Mouse (Mus musculus) cortical plate, adult 2 months (tissue): Measurements from ENCODE around the gene Dhx34.
A peak's percentile ranks its signal among the peaks of the same experiment; 100 is the strongest.

Experiments
- CTCF ChIP-seq: fragments of 200-500 bp; IDR thresholded peaks from 2 replicates; pipeline ENCODE4 v1.5.1; 2011; ENCODE audit warnings: mild to moderate bottlenecking, control low read depth, low read length; ENCODE audit not compliant: insufficient read depth; ENCODE audit errors: extremely low read depth
- POLR2A ChIP-seq: fragments of 200-500 bp; IDR thresholded peaks from 2 replicates; pipeline ENCODE4 v1.6.1; 2011; ENCODE audit warnings: mild to moderate bottlenecking, low read length, control low read depth; ENCODE audit not compliant: insufficient read depth; ENCODE audit errors: extremely low read depth

- TF ChIP-seq POLR2A (no peak), CTCF (peak; percentile 66)
These were observed 68.3 kb downstream of the Dhx34 start for GRCm38 (mm10) chr7:16153522-16153921.
